Mouse (Mus musculus): Measurements from ENCODE around the gene Sf3b1.
"Not testable (repeated sequence)": the region's sequence is repeated elsewhere in the genome, so short reads cannot be mapped to it uniquely, and the experiment has no call there.

The Sf3b1 gene

GRCm38 (mm10) chr1:55028512-55029249 lies 1.4 kb upstream of the Sf3b1 start:
- in situ Hi-C loops (cut with MboI, MseI), result no loop called here

- in situ Hi-C loops (cut with MboI, MseI), result no loop called here
Observed at GRCm38 (mm10) chr1:55027966-55028365, 685 bp upstream of the Sf3b1 start.

GRCm38 (mm10) chr1:55026444-55027252 lies 633 bp downstream of the Sf3b1 start:
- in situ Hi-C loops (cut with MboI, MseI), result no loop called here

- in situ Hi-C loops (cut with MboI, MseI), result no loop called here
Observed at GRCm38 (mm10) chr1:55025656-55026430, 1.4 kb downstream of the Sf3b1 start.

DNA sequence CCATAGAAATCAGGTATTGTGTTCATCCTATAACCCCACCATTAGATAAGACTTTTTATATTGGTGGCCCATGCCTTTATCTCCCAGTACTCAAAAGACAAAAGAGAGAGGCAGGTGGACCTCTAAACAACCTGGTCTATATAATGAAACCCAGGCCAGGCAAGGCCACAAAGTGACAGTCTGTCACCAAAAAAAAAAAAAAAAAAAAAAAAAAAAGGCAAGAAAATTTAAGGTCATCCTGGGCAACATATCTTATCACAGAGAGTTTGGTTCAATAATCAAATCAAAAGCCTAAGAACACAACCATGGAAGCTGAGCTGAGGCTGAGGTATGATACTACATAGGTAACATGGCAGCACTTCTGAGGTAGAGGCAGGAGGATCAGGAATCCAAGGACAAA lies 5.4 kb downstream of the Sf3b1 start:
- in situ Hi-C loops (cut with MboI, MseI), result loop anchor here (5.0 kb wide), 1 partner anchor 65 kb away; the partner anchor contains the start of genes Hspd1 and Hspe1

DNA sequence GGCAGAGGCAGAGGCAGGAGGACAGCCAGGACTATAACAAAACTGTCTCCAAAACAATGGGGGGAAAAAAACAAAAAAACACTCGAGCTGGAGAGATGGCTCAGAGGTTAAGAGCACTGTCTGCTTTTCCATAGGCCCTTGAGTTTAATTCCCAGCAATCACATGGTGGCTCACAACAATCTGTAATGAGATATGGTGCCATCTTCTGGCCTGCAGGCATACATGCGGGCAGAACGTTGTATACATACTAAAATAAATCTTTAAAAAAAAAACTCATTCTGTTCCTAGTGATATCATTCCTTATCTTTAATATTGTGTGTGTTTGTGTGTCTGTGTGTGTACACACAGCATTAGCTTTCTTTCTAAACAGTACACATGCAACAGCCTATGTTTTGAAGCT lies 14.8 kb downstream of the Sf3b1 start:
- in situ Hi-C loops (cut with MboI, MseI), result no loop called here

DNA sequence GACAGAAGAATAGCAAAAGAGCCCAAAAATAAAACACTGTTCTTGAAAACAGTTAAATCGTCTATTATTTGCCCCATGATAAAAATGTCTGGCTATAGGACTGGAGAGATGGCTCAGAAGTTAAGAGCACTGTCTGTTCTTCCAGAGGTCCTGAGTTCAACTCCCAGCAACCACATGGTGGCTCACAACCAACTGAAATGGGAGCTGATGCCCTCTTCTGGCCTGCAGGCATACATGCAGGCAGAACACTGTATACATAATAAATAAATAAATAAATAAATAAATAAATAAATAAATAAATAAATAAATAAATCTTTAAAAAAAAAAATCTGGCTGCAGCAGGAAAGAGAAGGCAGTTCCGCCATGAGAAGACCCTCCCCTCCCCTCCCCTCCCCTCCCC lies 19.0 kb downstream of the Sf3b1 start:
- in situ Hi-C loops (cut with MboI, MseI), result not testable (repeated sequence)

DNA sequence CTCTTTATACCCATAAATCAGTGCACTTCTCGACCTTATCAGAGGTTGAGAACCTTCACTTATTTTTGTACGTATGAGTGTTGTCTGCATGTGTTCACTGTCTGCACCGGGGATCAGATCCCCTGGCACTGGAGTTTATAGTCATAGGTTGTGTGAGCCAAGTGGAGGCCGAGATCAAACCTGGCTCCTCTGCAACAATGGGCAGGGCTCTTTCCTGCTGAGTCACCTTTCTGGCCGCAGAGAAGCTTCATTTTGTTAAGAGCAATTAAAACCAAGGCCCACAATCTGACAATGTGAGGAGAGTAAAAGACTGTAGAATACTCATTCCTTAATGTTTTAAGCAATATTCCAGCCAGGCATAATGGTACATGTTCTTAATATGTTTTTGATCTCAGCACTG lies 33.7 kb downstream of the Sf3b1 start:
- in situ Hi-C loops (cut with MboI, MseI), result no loop called here

DNA sequence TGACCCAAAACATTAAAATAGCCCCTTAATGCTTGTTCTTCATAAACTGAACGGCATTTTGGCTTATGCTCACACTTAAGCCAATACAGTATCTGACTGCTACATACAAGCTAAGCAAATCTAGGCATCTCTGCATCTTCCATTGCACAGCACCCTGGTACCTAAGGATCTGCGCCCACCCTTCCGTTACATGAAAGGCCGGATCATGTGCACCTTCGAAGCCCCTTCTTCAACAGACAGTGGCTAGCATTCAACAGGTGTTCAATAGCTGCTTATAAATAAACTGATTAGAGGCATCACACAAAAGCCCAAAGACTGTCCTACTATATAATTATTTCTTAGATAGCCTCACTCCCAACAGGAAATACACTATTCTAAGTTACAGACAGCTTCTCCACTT lies 41.0 kb downstream of the Sf3b1 start:
- in situ Hi-C loops (cut with MboI, MseI), result no loop called here

- in situ Hi-C loops (cut with MboI, MseI), result no loop called here
Observed at GRCm38 (mm10) chr1:54985831-54986230, 41.5 kb downstream of the Sf3b1 start.

GRCm38 (mm10) chr1:54984154-54984553 lies 43.1 kb downstream of the Sf3b1 start:
- in situ Hi-C loops (cut with MboI, MseI), result no loop called here

GRCm38 (mm10) chr1:54983339-54983738 lies 43.9 kb downstream of the Sf3b1 start:
- in situ Hi-C loops (cut with MboI, MseI), result no loop called here

GRCm38 (mm10) chr1:54982636-54983035 lies 44.6 kb downstream of the Sf3b1 start:
- in situ Hi-C loops (cut with MboI, MseI), result no loop called here

- in situ Hi-C loops (cut with MboI, MseI), result loop anchor here (5.0 kb wide), 1 partner anchor 312 kb away; no protein-coding TSS in a partner anchor
Observed at GRCm38 (mm10) chr1:54979226-54979984, 47.9 kb downstream of the Sf3b1 start.

DNA sequence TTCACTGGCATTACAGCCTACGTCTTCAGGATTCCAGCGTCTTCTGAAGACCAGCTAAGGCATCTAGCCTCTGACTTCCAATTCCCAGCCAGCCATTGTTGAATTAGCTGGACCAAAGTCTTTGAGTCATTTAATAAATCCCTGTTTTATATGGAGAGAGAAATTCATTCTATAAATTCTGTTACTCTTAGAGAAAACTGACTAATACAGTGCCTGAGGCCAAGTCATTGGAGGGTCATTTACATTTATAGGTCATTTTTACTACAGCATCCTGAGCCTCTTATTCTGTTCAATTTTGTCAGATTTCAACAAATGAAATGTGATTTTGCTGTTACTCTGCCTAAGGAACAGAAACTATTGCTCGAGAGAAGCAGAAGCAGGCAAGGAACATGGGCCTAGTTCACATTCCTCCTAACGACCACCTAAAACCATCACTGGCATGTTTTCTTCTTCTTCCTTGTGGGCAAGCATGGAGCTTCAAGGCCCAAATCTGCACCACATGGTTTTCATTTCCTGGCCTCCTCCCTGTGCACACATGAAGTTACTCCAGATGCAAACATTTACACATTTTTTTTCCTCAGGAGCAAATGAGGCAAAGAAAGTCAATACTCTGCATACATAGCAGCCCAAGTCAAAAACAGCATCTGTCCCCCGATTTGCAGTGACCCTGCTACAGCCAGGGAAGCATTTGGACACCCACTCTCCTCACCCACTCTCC lies 55.4 kb downstream of the Sf3b1 start:
- in situ Hi-C loops (cut with MboI, MseI), result no loop called here

DNA sequence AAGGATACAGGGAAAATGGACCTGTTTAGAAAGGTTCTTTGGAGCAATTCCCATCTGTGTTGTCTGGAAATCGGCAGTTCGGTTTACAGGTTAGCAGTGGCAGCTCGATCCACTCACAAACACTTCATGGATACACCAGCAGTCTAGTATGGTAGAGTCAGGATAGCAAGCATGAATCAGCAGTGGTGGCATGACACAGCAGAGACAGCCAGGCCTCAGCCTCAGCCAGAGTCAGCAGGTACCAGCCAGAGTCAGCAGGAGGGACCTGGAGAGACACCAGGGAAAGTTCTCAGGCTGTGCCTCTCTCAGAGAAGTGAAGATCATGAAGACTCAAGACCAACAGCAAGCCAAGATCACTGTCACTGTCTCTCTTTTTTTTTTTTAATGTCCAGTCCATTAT lies 60.4 kb downstream of the Sf3b1 start:
- in situ Hi-C loops (cut with MboI, MseI), result no loop called here

DNA sequence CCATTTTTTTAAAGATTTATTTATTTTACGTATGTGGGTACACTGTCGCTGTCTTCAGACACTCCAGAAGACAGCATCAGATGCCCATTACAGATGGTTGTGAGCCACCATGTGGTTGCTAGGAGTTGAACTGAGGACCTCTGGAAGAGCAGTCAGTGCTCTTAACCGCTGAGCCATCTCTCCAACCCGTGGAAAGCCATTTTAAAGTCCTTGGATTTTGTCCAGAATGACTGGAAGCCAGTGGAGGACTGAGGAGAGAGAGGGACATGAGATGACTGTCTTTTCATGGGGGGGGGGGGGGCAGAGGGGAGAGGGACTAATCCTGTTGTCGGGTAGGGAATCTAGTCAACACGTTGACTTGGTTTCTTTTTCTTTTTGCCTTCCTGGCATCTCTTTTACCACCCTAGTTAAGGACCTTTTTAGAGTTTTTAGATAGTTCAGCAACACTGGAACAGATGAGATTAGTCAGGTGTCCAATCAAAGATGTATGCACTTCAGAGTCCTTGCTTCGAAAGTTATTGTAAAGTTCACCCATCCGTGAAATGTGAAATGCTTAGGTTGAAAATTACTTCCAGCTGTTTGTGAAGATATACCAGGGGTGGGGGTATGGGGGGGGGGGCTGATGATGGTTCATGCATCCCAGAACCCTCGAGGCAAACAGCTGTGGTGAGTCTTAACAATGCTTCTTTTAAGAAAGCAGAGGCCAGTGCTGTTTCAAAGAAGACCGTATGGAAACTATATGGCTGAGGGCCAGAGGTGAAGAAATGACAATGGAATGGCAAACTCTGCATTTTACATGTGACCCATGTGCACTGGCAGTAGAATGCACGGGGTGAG lies 61.9 kb downstream of the Sf3b1 start:
- in situ Hi-C loops (cut with MboI, MseI), result no loop called here

GRCm38 (mm10) chr1:54961724-54962123 lies 65.6 kb downstream of the Sf3b1 start:
- in situ Hi-C loops (cut with MboI, MseI), result no loop called here

- in situ Hi-C loops (cut with MboI, MseI), result no loop called here
Observed at GRCm38 (mm10) chr1:54960613-54961165, 66.6 kb downstream of the Sf3b1 start.
